Mouse (Mus musculus): Measurements from ENCODE around the gene Trim45.

DNA sequence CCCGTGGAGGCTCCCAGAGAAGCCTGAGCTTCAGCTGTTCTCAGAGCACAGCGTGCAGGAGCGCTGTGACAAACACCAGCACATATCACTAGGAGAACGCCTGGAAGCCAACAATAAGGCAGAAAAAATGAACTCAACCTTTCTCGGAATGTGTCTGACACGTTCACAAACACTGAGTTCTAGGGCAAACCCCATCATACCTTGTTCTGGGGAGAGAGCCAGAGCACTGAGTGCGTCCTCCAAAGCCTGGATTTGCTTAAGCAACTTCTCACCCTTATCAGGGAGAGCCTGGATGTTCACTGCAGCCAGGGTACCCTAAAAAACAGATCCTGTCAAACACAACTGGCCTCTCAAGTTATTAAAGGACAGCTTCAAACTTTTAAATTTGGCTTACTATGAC, 39.5 kb downstream of the Trim45 start:
- TF ChIP-seq CTCF (IDR thresholded peaks at IDR 0.05; ENCODE audit: low read depth) (no peak), EP300 (optimal IDR thresholded peaks at IDR 0.05) (no peak)
